Mouse (Mus musculus) adrenal gland, postnatal 14 days (tissue): Measurements from ENCODE around the gene Ptcd2. TPM values are rescaled to one million over a fixed set of nuclear protein-coding genes. Genes with fewer than 3 reads are reported as not detected.

ENCODE experiments used
- DNase-seq: peaks from one replicate; pipeline ENCODE4 v3.0.0; 2021; ENCODE audit warnings: mixed read lengths
- total RNA-seq: library from RNA; stranded (reverse); gene quantifications from 2 replicates; pipeline ENCODE4 v1.2.3, GENCODE M21; 2021

The Ptcd2 gene
- total RNA-seq, 1 experiment from 2014 or later = 35.2 TPM

GRCm38 (mm10) chr13:99304365-99304764 lies 40.1 kb downstream of the Ptcd2 start:
- peak; percentile 63 for DNase-seq

GRCm38 (mm10) chr13:99303846-99304245 lies 40.7 kb downstream of the Ptcd2 start:
- no peak for DNase-seq

GRCm38 (mm10) chr13:99299921-99300320 lies 44.6 kb downstream of the Ptcd2 start:
- no peak for DNase-seq

GRCm38 (mm10) chr13:99294176-99294575 lies 50.3 kb downstream of the Ptcd2 start:
- no peak for DNase-seq

GRCm38 (mm10) chr13:99290766-99291165 lies 53.7 kb downstream of the Ptcd2 start:
- no peak for DNase-seq

- no peak for DNase-seq
Observed at GRCm38 (mm10) chr13:99287786-99288185, 56.7 kb downstream of the Ptcd2 start.

- no peak for DNase-seq
Observed at GRCm38 (mm10) chr13:99287207-99287606, 57.3 kb downstream of the Ptcd2 start.

GRCm38 (mm10) chr13:99285241-99285640 lies 59.3 kb downstream of the Ptcd2 start:
- no peak for DNase-seq

GRCm38 (mm10) chr13:99284400-99285160 lies 59.9 kb downstream of the Ptcd2 start:
- no peak for DNase-seq

GRCm38 (mm10) chr13:99283916-99284315 lies 60.6 kb downstream of the Ptcd2 start:
- no peak for DNase-seq

GRCm38 (mm10) chr13:99282961-99283360 lies 61.5 kb downstream of the Ptcd2 start:
- DNase-seq = no peak

GRCm38 (mm10) chr13:99279351-99279750 lies 65.2 kb downstream of the Ptcd2 start:
- DNase-seq = peak; percentile 82

- DNase-seq = no peak
Observed at GRCm38 (mm10) chr13:99278511-99278910, 66.0 kb downstream of the Ptcd2 start.

GRCm38 (mm10) chr13:99277521-99277920 lies 67.0 kb downstream of the Ptcd2 start:
- DNase-seq = no peak

GRCm38 (mm10) chr13:99272046-99272445 lies 72.5 kb downstream of the Ptcd2 start:
- DNase-seq = no peak

Other genes with a start within 250 kb of the Ptcd2 start
- gene Zfp366, start 159.9 kb downstream of the Ptcd2 start, total RNA-seq = 10.3 and 12.3 TPM in 2 replicates
- 52.0 and 54.7 TPM in 2 replicates for gene Mrps27, start 81 bp upstream of the Ptcd2 start, total RNA-seq
- gene Map1b, start 171.8 kb upstream of the Ptcd2 start, total RNA-seq = 81.3 and 83.2 TPM in 2 replicates